Mouse (Mus musculus) Patski (cell line): ENCODE data around the gene Cd63. TPM values are rescaled to one million over a fixed set of nuclear protein-coding genes. Genes with fewer than 3 reads are reported as not detected.

Experiments
- ATAC-seq: fragments of 100-300 bp; one replicate; pipeline ENCODE4 v1.8.0; 2021
- CTCF ChIA-PET: fragments of 350-600 bp; sonication (Branson Sonifier 250); formaldehyde crosslinking; loops from one replicate; lab custom pipeline; 2022; ENCODE audit warnings: inconsistent platforms; lab: Charles Lee
- POLR2A ChIA-PET: fragments of 350-600 bp; sonication (Branson Sonifier 250); formaldehyde crosslinking; loops from one replicate; lab custom pipeline; 2022; ENCODE audit warnings: antibody characterized with exemption, inconsistent platforms; lab: Charles Lee
- DNase-seq: peaks from one replicate; pipeline ENCODE4 v3.0.0-alpha.2; 2011; ENCODE audit warnings: low read depth, low spot score
- H3K27me3 ChIP-seq: fragments of 371-371 bp; one replicate; pipeline ENCODE4 v1.5.1; 2021
- CTCF ChIP-seq: fragments of 100-300 bp; IDR thresholded peaks from one replicate; pipeline ENCODE4 v1.5.1; 2021
- in situ Hi-C: fragments of 300-500 bp; cut with MboI; formaldehyde crosslinking; loops from 3 replicates; pipeline ENCODE4 v1.11.1; 2018; ENCODE audit warnings: low pct_unique_long_range_greater_than_20kb, mixed read lengths
- polyA plus RNA-seq: library from polyadenylated mRNA; unstranded; gene quantifications from one replicate; pipeline ENCODE4 v1.2.3, GENCODE M21; 2021

Cd63 gene
- polyA plus RNA-seq, 1 experiment from 2014 or later, result 2,035 TPM

DNA sequence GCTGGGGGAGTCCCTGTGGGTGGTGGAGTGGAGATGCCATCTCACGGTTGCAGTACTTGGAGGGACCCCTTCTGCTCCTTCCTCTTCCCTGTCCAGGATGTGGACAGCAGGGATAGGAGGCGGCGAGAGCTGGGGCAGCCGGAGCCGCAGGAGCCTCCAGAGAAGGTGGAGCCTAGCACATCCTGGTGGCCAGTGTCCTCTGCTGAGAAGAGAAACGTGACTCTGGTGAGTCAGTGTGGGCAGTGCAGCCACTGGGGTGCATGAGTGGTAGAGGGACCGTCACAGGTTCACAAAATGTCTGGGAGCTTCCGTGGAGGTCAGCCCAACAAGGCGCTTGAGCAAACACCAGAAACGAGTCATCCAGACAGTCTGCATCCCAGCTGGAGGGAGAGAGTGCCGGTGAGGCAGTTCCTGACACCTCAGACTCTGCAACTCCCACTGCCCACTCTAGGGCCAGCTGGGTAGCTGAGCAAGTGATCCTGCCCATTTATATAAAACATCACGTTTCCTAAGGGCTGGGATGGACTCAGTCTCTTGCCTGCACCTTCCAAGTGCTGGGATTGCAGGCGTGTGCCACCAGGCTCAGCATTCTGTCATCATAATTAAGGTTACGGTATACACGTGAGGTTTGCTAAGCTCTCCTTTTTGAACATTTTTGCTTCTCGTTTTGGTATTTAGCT is 49.6 kb downstream of the Cd63 start:
- CTCF ChIA-PET, result interaction anchor here (0.6 to 2.1 kb wide), 2 partner anchors 27 kb away, joined by 3 to 7 read pairs; partner anchors contain the start of gene Bloc1s1
- POLR2A ChIA-PET, result interaction anchor here (1.1 kb wide), 1 partner anchor 27 kb away, joined by 3 read pairs; the partner anchor contains the start of gene Bloc1s1
- in situ Hi-C loops, result no loop called here
- no peak for TF ChIP-seq CTCF
- DNase-seq (no peak), ATAC-seq (peak; percentile 37)
- H3K27me3 ChIP-seq, result no peaks in the 10 kb centered on the region

GRCm38 (mm10) chr10:128958340-128958739 is 57.6 kb downstream of the Cd63 start:
- ChIA-PET CTCF (interaction anchor here (0.9 to 1.6 kb wide), 4 partner anchors 9 to 13 kb away, joined by 3 to 4 read pairs (median 3); no protein-coding TSS in a partner anchor), POLR2A (no interaction called here)
- ATAC-seq (no peak), DNase-seq (no peak)
- H3K27me3 ChIP-seq, result no peaks in the 10 kb centered on the region
- no peak for TF ChIP-seq CTCF
- in situ Hi-C loops, result no loop called here

DNA sequence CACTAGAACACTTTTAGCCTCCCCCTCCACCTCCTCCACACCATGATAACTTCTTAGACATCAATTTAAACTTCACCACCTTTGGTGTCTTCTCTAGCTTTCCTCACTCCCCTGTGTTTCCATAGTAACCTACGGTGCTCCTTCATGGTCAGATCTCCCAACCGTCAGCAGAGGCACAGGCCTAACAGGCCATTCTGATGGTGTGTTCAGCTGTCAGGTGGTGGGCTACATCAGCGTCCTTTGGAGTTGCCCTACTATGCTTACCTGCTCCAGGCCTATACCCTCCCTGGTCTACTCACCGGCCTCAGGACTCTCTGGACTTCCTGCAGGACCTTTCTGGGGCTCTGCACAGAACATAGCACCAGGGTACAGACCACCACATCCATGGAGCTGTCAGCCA is 59.4 kb downstream of the Cd63 start:
- in situ Hi-C loops, result no loop called here
- POLR2A ChIA-PET, result no interaction called here
- H3K27me3 ChIP-seq, result no peaks in the 10 kb centered on the region
- ATAC-seq (no peak), DNase-seq (no peak)
- CTCF ChIA-PET, result interaction anchor here (1.6 to 1.9 kb wide), 2 partner anchors 15 to 18 kb away, joined by 3 to 5 read pairs; no protein-coding TSS in a partner anchor
- TF ChIP-seq CTCF, result no peak

- no peak for DNase-seq
- CTCF ChIA-PET, result interaction anchor here (0.8 to 1.9 kb wide), 3 partner anchors 10 to 47 kb away, joined by 3 to 6 read pairs (median 5); no protein-coding TSS in a partner anchor
- POLR2A ChIA-PET, result no interaction called here
- no peak for ATAC-seq
- in situ Hi-C loops, result no loop called here
- no peak for TF ChIP-seq CTCF
- no peaks in the 10 kb centered on the region for H3K27me3 ChIP-seq
These were observed 60.1 kb downstream of the Cd63 start, which contains the start of gene Mettl7b for GRCm38 (mm10) chr10:128960590-128961584. Gene Mettl7b (minus strand): TSS chr10:128960988.

Other genes starting within 250 kb of the Cd63 start
- gene Suox, start 226.9 kb upstream of the Cd63 start, polyA plus RNA-seq, result 15.2 TPM
- 93.3 TPM for gene Rab5b, start 204.7 kb upstream of the Cd63 start, polyA plus RNA-seq
- gene Pmel, start 196.8 kb upstream of the Cd63 start, polyA plus RNA-seq, result 1.1 TPM
- 30.2 TPM for gene Cdk2, start 196.0 kb upstream of the Cd63 start, polyA plus RNA-seq
- gene Dgka, start 156.1 kb upstream of the Cd63 start, polyA plus RNA-seq, result 9.9 TPM
- 37.8 TPM for gene Pym1, start 153.1 kb upstream of the Cd63 start, polyA plus RNA-seq
- gene Mmp19, start 110.1 kb upstream of the Cd63 start, polyA plus RNA-seq, result 18.6 TPM
- gene Dnajc14, start 96.9 kb upstream of the Cd63 start, polyA plus RNA-seq, result 81.8 TPM
- 26.7 TPM for gene Tmem198b, start 96.6 kb upstream of the Cd63 start, polyA plus RNA-seq
- 105 TPM for gene Sarnp, start 83.7 kb upstream of the Cd63 start, polyA plus RNA-seq
- 56.5 TPM for gene Ormdl2, start 79.3 kb upstream of the Cd63 start, polyA plus RNA-seq
- gene Gdf11, start 9.3 kb upstream of the Cd63 start, polyA plus RNA-seq, result 62.3 TPM
- 10.8 TPM for gene Rdh5, start 21.9 kb downstream of the Cd63 start, polyA plus RNA-seq
- gene Bloc1s1, start 23.0 kb downstream of the Cd63 start, polyA plus RNA-seq, result 203 TPM
- 20.3 TPM for gene Itga7, start 32.8 kb downstream of the Cd63 start, polyA plus RNA-seq
- gene Mettl7b, start 60.0 kb downstream of the Cd63 start, polyA plus RNA-seq, result 6.1 TPM
- gene Olfr9, start 88.4 kb downstream of the Cd63 start, polyA plus RNA-seq, result not detected
- not detected for gene Olfr763, start 109.8 kb downstream of the Cd63 start, polyA plus RNA-seq
- not detected for gene Olfr764-ps1, start 138.9 kb downstream of the Cd63 start, polyA plus RNA-seq
- not detected for gene Olfr765, start 149.0 kb downstream of the Cd63 start, polyA plus RNA-seq
- not detected for gene Olfr766-ps1, start 168.0 kb downstream of the Cd63 start, polyA plus RNA-seq
- gene Olfr767, start 181.9 kb downstream of the Cd63 start, polyA plus RNA-seq, result 0.03 TPM
- gene Olfr768, start 198.4 kb downstream of the Cd63 start, polyA plus RNA-seq, result not detected
- gene Olfr769, start 216.9 kb downstream of the Cd63 start, polyA plus RNA-seq, result not detected
- not detected for gene Olfr770, start 238.0 kb downstream of the Cd63 start, polyA plus RNA-seq